Mouse (Mus musculus) forebrain, embryonic 13.5 days (tissue): Measurements from ENCODE around the gene Foxp1. TPM values are rescaled to one million over a fixed set of nuclear protein-coding genes. Genes with fewer than 3 reads are reported as not detected.
A peak's percentile ranks its signal among the peaks of the same experiment; 100 is the strongest.

Experiments
- ATAC-seq: fragments of 200-750 bp; cut with Nextera tagmentation; 2 replicates; pipeline ENCODE4 v1.8.0; 2017
- H3K27ac ChIP-seq: fragments of 300-500 bp; sonication (generic); 2 replicates; pipeline ENCODE4 v1.5.1; 2015; ENCODE audit warnings: inconsistent platforms, mild to moderate bottlenecking, moderate library complexity
- H3K27me3 ChIP-seq: fragments of 300-500 bp; sonication (generic); 2 replicates; pipeline ENCODE4 v1.6.1; 2015; ENCODE audit warnings: mild to moderate bottlenecking, inconsistent platforms
- H3K36me3 ChIP-seq: fragments of 300-500 bp; sonication (generic); 2 replicates; pipeline ENCODE4 v1.6.1; 2015; ENCODE audit warnings: mild to moderate bottlenecking, inconsistent platforms; ENCODE audit not compliant: poor library complexity, severe bottlenecking
- H3K4me1 ChIP-seq: fragments of 300-500 bp; sonication (generic); 2 replicates; pipeline ENCODE4 v1.6.1; 2015; ENCODE audit warnings: inconsistent platforms
- H3K4me2 ChIP-seq: fragments of 300-500 bp; sonication (generic); 2 replicates; pipeline ENCODE4 v1.6.1; 2015; ENCODE audit warnings: inconsistent platforms, mild to moderate bottlenecking, moderate library complexity
- H3K4me3 ChIP-seq: fragments of 300-500 bp; sonication (generic); 2 replicates; pipeline ENCODE4 v1.5.1; 2015; ENCODE audit warnings: mild to moderate bottlenecking, inconsistent platforms
- H3K9ac ChIP-seq: fragments of 300-500 bp; sonication (generic); 2 replicates; pipeline ENCODE4 v1.6.1; 2015; ENCODE audit warnings: mild to moderate bottlenecking, inconsistent platforms
- H3K9me3 ChIP-seq: fragments of 300-500 bp; sonication (generic); replicated peaks from 2 replicates; pipeline ENCODE4 v1.6.1; 2016; ENCODE audit warnings: inconsistent platforms
- WGBS: fragments of 180-500 bp; shearing (Covaris S2); methylation state at CpG from one replicate; pipeline ENCODE4 v1.1.7; 2015; 5-methylcytosine and 5-hydroxymethylcytosine counted together
- polyA plus RNA-seq: library from polyadenylated mRNA; unstranded; fragments of >200 nt; fragmentation: Nextera tagmentation; extraction: Ambion mirVana; gene quantifications from 2 replicates; pipeline ENCODE4 v1.2.1, GENCODE M21; 2015

The Foxp1 gene
- polyA plus RNA-seq, 1 experiment from 2014 or later, result 51.3 TPM

DNA sequence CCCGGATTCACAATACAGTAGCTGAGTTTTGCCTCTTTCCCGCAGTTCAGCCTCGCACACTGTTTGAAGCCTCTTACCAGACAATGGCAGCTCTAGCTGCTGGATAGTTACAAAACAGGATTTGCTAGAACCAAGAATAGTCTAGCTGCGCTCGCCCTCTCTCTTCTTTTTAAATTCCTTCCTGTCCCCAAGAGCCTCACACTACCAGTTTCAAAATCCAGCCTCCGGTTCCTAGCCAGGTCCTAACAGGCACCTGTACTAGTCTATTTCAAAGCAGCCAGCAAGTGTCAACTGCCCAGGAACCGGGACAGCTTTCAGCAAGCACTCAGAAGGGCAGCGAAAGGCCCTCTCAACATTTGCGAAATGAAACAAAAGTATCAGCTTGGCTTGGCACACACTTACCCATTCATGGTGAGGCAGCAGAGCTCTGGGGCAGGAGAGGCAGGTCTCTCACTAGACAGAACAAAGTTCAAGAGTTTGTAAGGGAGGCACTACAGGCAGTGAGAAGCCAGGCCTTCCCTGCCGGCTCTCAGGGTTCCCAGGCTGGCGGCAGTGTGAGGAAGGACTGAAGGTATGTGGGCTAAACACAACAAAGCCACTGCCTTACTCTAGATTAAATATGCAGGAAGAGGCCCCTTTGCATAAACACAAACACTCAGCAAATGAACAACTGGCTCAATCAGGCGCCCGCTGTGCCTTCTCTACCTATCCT is 256.4 kb downstream of the Foxp1 start:
- peak overlapping the region; percentile 39 for H3K4me2 ChIP-seq
- H3K4me3 ChIP-seq, result no peak overlapping the region; the same call in 1 of the 2 replicates
- 7% methylated on average over 13 of the region's 13 CpGs for WGBS
- peak overlapping the region; percentile 49; the same call in 1 of the 2 replicates for H3K27ac ChIP-seq
- peaks cover 77% of the 10 kb centered on the region for H3K4me1 ChIP-seq
- peak overlapping the region; percentile 36 for H3K9ac ChIP-seq
- H3K9me3 ChIP-seq, result no peaks in the 10 kb centered on the region
- no peaks in the 10 kb centered on the region for H3K36me3 ChIP-seq
- H3K27me3 ChIP-seq, result no peaks in the 10 kb centered on the region
- peak; percentile 17; the same call in 1 of the 2 replicates for ATAC-seq

- peak overlapping the region; percentile 39; the same call in 1 of the 2 replicates for H3K4me2 ChIP-seq
Observed at GRCm38 (mm10) chr6:99265173-99265572, 257.3 kb downstream of the Foxp1 start.

DNA sequence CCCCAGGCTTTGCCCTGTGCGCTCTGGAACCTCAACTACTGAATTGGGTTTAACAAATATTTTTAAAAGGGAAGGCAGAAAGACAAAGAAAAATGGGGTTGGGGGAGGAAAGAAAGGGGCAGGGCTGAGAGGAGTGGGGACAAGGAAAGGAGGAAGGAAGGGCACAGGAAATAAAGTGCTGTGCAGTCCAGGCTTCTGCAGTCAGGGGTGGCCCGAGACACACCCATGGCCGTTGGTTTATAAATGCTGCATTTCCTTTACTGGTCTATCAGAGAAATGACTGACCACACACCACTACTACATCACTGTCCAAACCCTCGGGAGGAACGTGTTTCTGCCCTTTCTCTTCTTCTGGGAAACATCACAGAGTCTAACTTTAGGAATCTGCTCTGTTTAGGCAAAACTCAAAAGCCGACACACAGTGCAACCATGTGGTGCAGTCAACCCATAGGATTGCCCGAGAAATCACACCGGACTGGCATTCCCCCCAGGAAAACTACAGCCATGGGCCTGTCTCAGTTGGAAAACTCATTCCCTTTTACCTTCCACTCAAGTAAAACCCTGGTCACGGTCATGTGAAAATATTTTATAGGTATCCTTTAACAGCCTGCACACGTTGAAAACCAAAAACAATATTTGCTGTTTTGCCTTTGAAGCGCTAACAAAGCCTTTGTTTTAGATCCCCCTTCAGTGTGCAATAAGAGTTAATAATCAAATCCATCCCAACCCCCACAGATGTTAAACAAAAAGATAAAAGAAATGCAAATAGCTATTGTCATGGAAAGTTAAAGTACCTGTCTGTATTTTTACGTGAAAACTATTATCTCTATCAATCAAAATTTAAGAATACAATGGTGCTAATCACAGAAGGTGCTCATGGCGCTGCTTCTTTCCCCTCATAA is 258.1 kb downstream of the Foxp1 start:
- no peak overlapping the region for H3K27ac ChIP-seq
- no peaks in the 10 kb centered on the region for H3K36me3 ChIP-seq
- no peaks in the 10 kb centered on the region for H3K9me3 ChIP-seq
- WGBS, result 31% methylated on average over 13 of the region's 13 CpGs
- H3K9ac ChIP-seq, result no peak overlapping the region
- no peaks in the 10 kb centered on the region for H3K27me3 ChIP-seq
- no peak overlapping the region for H3K4me2 ChIP-seq
- peaks cover 75% of the 10 kb centered on the region for H3K4me1 ChIP-seq
- no peak overlapping the region for H3K4me3 ChIP-seq
- ATAC-seq, result no peak; the same call in 1 of the 2 replicates

More at GRCm38 (mm10) chr6:99265173-99265572, 257.3 kb downstream of the Foxp1 start:
- Histone ChIP-seq H3K36me3 (no peaks in the 10 kb centered on the region), H3K9ac (no peak overlapping the region), H3K9me3 (no peaks in the 10 kb centered on the region), H3K4me1 (peaks cover 81% of the 10 kb centered on the region), H3K27me3 (no peaks in the 10 kb centered on the region), H3K27ac (no peak overlapping the region), H3K4me3 (no peak overlapping the region)
- 22% methylated on average over 4 of the region's 4 CpGs for WGBS
- ATAC-seq, result peak; percentile 20; the same call in 1 of the 2 replicates

- H3K36me3 ChIP-seq, result no peaks in the 10 kb centered on the region
- no peak for ATAC-seq
- no peaks in the 10 kb centered on the region for H3K27me3 ChIP-seq
- H3K27ac ChIP-seq, result no peak overlapping the region
- no peaks in the 10 kb centered on the region for H3K9me3 ChIP-seq
- WGBS, result 56% methylated on average over 2 of the region's 2 CpGs
- H3K4me3 ChIP-seq, result no peak overlapping the region
- H3K9ac ChIP-seq, result no peak overlapping the region
- H3K4me2 ChIP-seq, result no peak overlapping the region
- peaks cover 71% of the 10 kb centered on the region for H3K4me1 ChIP-seq
Observed at GRCm38 (mm10) chr6:99263886-99264185, 258.7 kb downstream of the Foxp1 start.

DNA sequence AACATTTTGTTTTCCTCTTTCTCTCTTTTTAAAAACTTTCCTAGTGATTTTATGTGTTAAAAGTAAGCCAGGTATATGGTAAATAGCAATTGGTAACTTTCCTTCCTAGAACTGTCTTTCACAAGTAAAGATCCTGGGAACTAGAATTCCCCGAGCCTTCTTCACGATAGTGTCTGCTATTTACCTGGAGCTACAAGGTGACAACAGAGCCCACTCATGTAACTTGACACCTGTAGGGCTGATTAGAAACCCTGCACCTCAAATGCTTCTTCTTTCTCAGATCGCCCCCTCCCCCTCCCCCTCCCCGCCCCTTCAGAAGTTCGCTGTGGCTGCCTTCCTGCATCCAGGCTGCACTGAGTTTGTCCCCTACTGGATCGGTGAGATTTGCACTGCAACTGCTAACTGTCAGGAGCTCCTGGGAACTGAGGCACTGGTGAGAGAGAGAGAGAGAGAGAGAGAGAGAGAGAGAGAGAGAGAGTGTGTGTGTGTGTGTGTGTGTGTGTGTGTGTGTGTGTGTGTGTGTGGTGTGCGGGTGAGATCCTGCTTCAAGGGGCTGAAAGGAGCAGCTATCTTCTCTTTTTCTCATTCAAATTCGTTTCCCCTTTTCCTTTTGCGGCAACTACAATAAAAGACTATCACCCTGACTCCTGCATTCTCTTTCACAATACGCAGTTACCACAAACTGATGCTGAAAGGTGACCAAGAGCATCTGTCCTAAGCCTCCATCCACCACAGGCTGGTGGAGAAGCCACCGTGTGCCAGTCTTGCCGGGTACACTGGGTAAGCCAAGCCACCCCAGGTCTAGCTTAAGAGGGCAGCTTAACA is 259.2 kb downstream of the Foxp1 start:
- Histone ChIP-seq H3K9me3 (no peaks in the 10 kb centered on the region), H3K4me3 (no peak overlapping the region), H3K4me2 (no peak overlapping the region), H3K4me1 (peaks cover 65% of the 10 kb centered on the region), H3K27ac (no peak overlapping the region), H3K9ac (no peak overlapping the region), H3K27me3 (no peaks in the 10 kb centered on the region), H3K36me3 (no peaks in the 10 kb centered on the region)
- whole genome bisulfite sequencing, result 15% methylated on average over 12 of the region's 12 CpGs
- ATAC-seq, result no peak

DNA sequence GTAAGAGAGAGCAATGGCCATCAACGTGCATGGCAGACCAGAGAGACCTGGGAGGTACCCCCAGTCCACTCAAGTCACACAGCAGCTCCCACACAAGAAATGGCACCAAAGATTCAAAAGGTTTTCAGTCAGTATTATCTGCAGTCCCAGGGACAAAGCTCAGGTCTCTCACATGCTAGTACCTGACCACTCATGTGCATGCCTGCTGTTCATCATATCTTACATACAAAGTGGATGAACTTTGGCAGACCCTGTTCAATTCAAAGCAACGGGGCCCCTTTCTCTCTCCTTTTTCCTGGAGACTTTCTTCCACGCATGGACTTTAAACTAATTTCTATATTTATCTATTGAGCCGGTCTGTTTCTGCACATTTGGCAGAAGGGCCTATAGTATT is 260.8 kb downstream of the Foxp1 start:
- no peak overlapping the region for H3K4me3 ChIP-seq
- ATAC-seq, result no peak
- WGBS, result 52% methylated on average over 4 of the region's 4 CpGs
- H3K36me3 ChIP-seq, result no peaks in the 10 kb centered on the region
- H3K9ac ChIP-seq, result no peak overlapping the region
- no peaks in the 10 kb centered on the region for H3K9me3 ChIP-seq
- H3K4me2 ChIP-seq, result no peak overlapping the region
- peaks cover 58% of the 10 kb centered on the region for H3K4me1 ChIP-seq
- H3K27ac ChIP-seq, result no peak overlapping the region
- H3K27me3 ChIP-seq, result no peaks in the 10 kb centered on the region

DNA sequence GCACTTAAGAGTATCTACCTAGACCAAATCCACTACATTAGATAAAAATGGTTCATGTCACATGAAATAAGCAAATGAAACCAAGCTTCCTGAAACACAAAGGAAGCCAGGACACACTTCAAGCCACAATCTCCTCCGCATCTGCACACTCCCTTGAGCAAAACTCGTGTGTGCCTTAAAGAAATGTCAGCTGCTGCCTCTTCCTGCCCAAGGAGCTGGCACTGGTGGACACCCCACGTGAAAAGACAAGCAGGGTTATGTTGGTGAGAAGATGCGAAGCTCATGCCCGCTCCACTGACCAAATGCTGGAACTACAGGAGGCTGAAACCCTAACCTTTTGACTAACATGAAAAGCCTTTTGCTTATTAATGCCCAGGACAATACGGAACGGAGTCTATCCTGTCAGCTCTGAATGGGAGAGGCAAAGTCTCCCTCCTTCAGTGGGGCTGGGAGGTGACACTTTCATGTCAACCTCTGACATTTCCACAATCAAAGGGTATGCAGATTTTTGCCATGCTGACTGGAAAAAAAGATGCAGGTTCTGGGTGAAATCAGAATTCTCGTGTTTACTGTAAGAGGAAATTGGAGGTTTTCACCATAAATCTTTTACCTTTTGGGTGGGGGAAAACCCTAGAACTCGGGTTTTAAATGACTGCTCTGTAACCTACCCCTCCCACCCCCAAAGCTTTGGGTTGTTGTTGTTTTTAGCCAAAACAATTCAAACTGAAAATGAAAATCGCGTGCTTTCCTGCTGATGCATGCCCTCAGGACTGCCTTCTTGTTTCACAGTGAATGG is 261.4 kb downstream of the Foxp1 start:
- Histone ChIP-seq H3K9me3 (no peaks in the 10 kb centered on the region), H3K27ac (no peak overlapping the region), H3K27me3 (no peaks in the 10 kb centered on the region), H3K9ac (no peak overlapping the region), H3K4me2 (no peak overlapping the region), H3K4me3 (no peak overlapping the region), H3K4me1 (peaks cover 52% of the 10 kb centered on the region), H3K36me3 (no peaks in the 10 kb centered on the region)
- WGBS, result 37% methylated on average over 11 of the region's 11 CpGs
- no peak for ATAC-seq

GRCm38 (mm10) chr6:99258346-99258745 is 264.2 kb downstream of the Foxp1 start:
- no peaks in the 10 kb centered on the region for H3K36me3 ChIP-seq
- H3K9ac ChIP-seq, result no peak overlapping the region
- no peaks in the 10 kb centered on the region for H3K9me3 ChIP-seq
- ATAC-seq, result no peak
- H3K27ac ChIP-seq, result no peak overlapping the region
- WGBS, result 79% methylated on average over 5 of the region's 5 CpGs
- no peak overlapping the region for H3K4me2 ChIP-seq
- H3K27me3 ChIP-seq, result no peaks in the 10 kb centered on the region
- H3K4me3 ChIP-seq, result no peak overlapping the region
- peaks cover 25% of the 10 kb centered on the region for H3K4me1 ChIP-seq

GRCm38 (mm10) chr6:99257676-99258075 is 264.8 kb downstream of the Foxp1 start:
- Histone ChIP-seq H3K4me3 (no peak overlapping the region), H3K9ac (no peak overlapping the region), H3K4me1 (peaks cover 19% of the 10 kb centered on the region), H3K27ac (no peak overlapping the region), H3K9me3 (no peaks in the 10 kb centered on the region), H3K36me3 (no peaks in the 10 kb centered on the region), H3K27me3 (no peaks in the 10 kb centered on the region), H3K4me2 (no peak overlapping the region)
- ATAC-seq, result no peak
- WGBS, result 96% methylated on average over 2 of the region's 2 CpGs

- 88% methylated on average over 8 of the region's 8 CpGs for WGBS
- H3K36me3 ChIP-seq, result no peaks in the 10 kb centered on the region
- no peaks in the 10 kb centered on the region for H3K4me1 ChIP-seq
- H3K9me3 ChIP-seq, result no peaks in the 10 kb centered on the region
- no peak overlapping the region for H3K27ac ChIP-seq
- no peak overlapping the region for H3K4me3 ChIP-seq
- no peak overlapping the region for H3K9ac ChIP-seq
- H3K27me3 ChIP-seq, result no peaks in the 10 kb centered on the region
- no peak overlapping the region for H3K4me2 ChIP-seq
- ATAC-seq, result no peak
Observed at GRCm38 (mm10) chr6:99253331-99253730, 269.2 kb downstream of the Foxp1 start.

DNA sequence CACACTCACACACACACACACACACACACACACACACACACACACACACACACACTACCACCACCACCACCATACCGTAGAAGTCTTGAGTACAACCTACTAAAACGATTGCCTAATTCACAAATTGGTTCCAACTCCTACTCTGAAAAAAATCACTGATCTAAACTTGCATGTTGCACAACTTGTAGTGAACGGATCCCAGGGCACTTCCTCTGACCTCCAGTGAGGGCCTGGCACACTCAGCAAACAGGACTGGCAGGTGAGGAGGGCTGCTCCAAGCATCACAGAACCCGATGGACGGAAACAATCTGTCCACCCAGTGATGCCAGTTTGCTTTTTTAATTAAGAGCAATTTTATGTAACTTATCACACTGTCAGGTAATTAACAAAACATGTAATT is 269.7 kb downstream of the Foxp1 start:
- ATAC-seq, result no peak
- no peak overlapping the region for H3K4me2 ChIP-seq
- WGBS, result 86% methylated on average over 5 of the region's 5 CpGs
- no peaks in the 10 kb centered on the region for H3K36me3 ChIP-seq
- no peak overlapping the region for H3K4me3 ChIP-seq
- H3K27ac ChIP-seq, result no peak overlapping the region
- H3K4me1 ChIP-seq, result no peaks in the 10 kb centered on the region
- no peaks in the 10 kb centered on the region for H3K9me3 ChIP-seq
- H3K27me3 ChIP-seq, result no peaks in the 10 kb centered on the region
- H3K9ac ChIP-seq, result no peak overlapping the region
